Mouse (Mus musculus): ENCODE data around the gene Lca5. TPM values are rescaled to one million over a fixed set of nuclear protein-coding genes. Genes with fewer than 3 reads are reported as not detected.

The Lca5 gene
- total RNA-seq, 2 experiments from 2014 or later = 0.87 to 4.4 TPM

Other genes with a start within 250 kb of the Lca5 start
- 0.39 and 0.49 TPM in 2 replicates for gene Sh3bgrl2, start 107.2 kb upstream of the Lca5 start, total RNA-seq (2015)
- under 0.01 and 0.07 TPM in 2 replicates for gene Sh3bgrl2, start 107.2 kb upstream of the Lca5 start, total RNA-seq (2017)